ENCODE assay signal across 7 mouse cellular contexts in genomic region chr4:151933505-151934214, GRCm38 (mm10). TPM values are rescaled to one million over a fixed set of nuclear protein-coding genes. Genes with fewer than 3 reads are reported as not detected.
DNase-seq lines count a peak whose midpoint lies in the region; ATAC-seq lines count a peak whose summit lies in the region.

Gene Dnajc11 (plus strand): TSS chr4:151933691.

- peak; percentile 87 for ATAC-seq in embryonic facial prominence, embryonic 11.5 days (replicated peaks; ENCODE audit: insufficient number of reproducible peaks, low FRiP score, low TSS enrichment, low read depth)
- peak; percentile 83 for ATAC-seq in limb, embryonic 11.5 days (ENCODE audit: insufficient number of reproducible peaks, low FRiP score, low TSS enrichment, low read depth)
- ATAC-seq in midbrain, embryonic 14.5 days (ENCODE audit: low FRiP score, low TSS enrichment): peak; percentile 88

- H3K4me2 ChIP-seq in embryonic facial prominence, embryonic 11.5 days (ENCODE audit: low read depth, low read length): peak within 1 kb of the TSS; percentile 89
- H3K4me2 ChIP-seq in limb, embryonic 11.5 days (ENCODE audit: low read depth, severe bottlenecking): peak within 1 kb of the TSS; percentile 95
- peak within 1 kb of the TSS; percentile 98 for H3K4me2 ChIP-seq in midbrain, embryonic 14.5 days (ENCODE audit: low read length)

- no peak within 1 kb of the TSS; the same call in 1 of the 2 replicates for H3K27ac ChIP-seq in embryonic facial prominence, embryonic 11.5 days (replicated peaks; ENCODE audit: low read depth, low read length)
- no peak within 1 kb of the TSS; the same call in 1 of the 2 replicates for H3K27ac ChIP-seq in limb, embryonic 11.5 days (replicated peaks; ENCODE audit: low read depth, low read length)
- peak within 1 kb of the TSS; percentile 55 for H3K27ac ChIP-seq in midbrain, embryonic 14.5 days (replicated peaks; ENCODE audit: low read depth, low read length)

- peak; percentile 97 for DNase-seq in adrenal gland, postnatal 14 days
- DNase-seq in embryonic facial prominence, embryonic 11.5 days (ENCODE audit: low spot score): peak; percentile 88
- DNase-seq in heart, adult 11 months: peak; percentile 99
- peak; percentile 93 for DNase-seq in kidney, adult 18-20 months
- DNase-seq in limb, embryonic 11.5 days (ENCODE audit: low spot score): peak; percentile 94
- DNase-seq in midbrain, embryonic 14.5 days: peak; percentile 94
- peak; percentile 87 to 96 for DNase-seq in spleen, adult 18-20 months

- under 1% methylated on average over 72 of the region's 83 CpGs for WGBS in embryonic facial prominence, embryonic 11.5 days
- under 1% methylated on average over 81 of the region's 83 CpGs for WGBS in limb, embryonic 11.5 days
- under 1% methylated on average over 81 of the region's 83 CpGs for WGBS in midbrain, embryonic 14.5 days

- H3K9ac ChIP-seq in embryonic facial prominence, embryonic 11.5 days (replicated peaks; ENCODE audit: low read length): peak within 1 kb of the TSS; percentile 96
- H3K9ac ChIP-seq in limb, embryonic 11.5 days (ENCODE audit: low read length): peak within 1 kb of the TSS; percentile 95
- peak within 1 kb of the TSS; percentile 86 for H3K9ac ChIP-seq in midbrain, embryonic 14.5 days (replicated peaks; ENCODE audit: low read length)

- peak within 1 kb of the TSS; percentile 100 for H3K4me3 ChIP-seq in embryonic facial prominence, embryonic 11.5 days (ENCODE audit: low read depth, low read length)
- peak within 1 kb of the TSS; percentile 100 for H3K4me3 ChIP-seq in limb, embryonic 11.5 days (ENCODE audit: low read depth, low read length)
- peak within 1 kb of the TSS; percentile 96 for H3K4me3 ChIP-seq in midbrain, embryonic 14.5 days (replicated peaks; ENCODE audit: low read depth, low read length)

- H3K4me1 ChIP-seq in embryonic facial prominence, embryonic 11.5 days (ENCODE audit: control insufficient read depth, insufficient read depth, low read length): no peaks in the 10 kb centered on the region; the same call in 1 of the 2 replicates
- H3K4me1 ChIP-seq in limb, embryonic 11.5 days (ENCODE audit: control insufficient read depth, insufficient read depth, low read length): peaks cover 8% of the 10 kb centered on the region
- peaks cover 9% of the 10 kb centered on the region for H3K4me1 ChIP-seq in midbrain, embryonic 14.5 days (ENCODE audit: control insufficient read depth, insufficient read depth, low read length)

- no peaks in the 10 kb centered on the region for H3K9me3 ChIP-seq in embryonic facial prominence, embryonic 11.5 days (replicated peaks; ENCODE audit: control insufficient read depth, low read length)
- H3K9me3 ChIP-seq in limb, embryonic 11.5 days (ENCODE audit: control insufficient read depth, low read length): no peaks in the 10 kb centered on the region
- H3K9me3 ChIP-seq in midbrain, embryonic 14.5 days (ENCODE audit: control insufficient read depth, low read length): no peaks in the 10 kb centered on the region

- no peaks in the 10 kb centered on the region for H3K27me3 ChIP-seq in embryonic facial prominence, embryonic 11.5 days (ENCODE audit: control insufficient read depth, insufficient read depth, low read length)
- H3K27me3 ChIP-seq in limb, embryonic 11.5 days (ENCODE audit: control insufficient read depth, insufficient read depth, low read length): no peaks in the 10 kb centered on the region
- H3K27me3 ChIP-seq in midbrain, embryonic 14.5 days (ENCODE audit: control insufficient read depth, insufficient read depth, low read length): no peaks in the 10 kb centered on the region

- no peaks in the 10 kb centered on the region for H3K36me3 ChIP-seq in embryonic facial prominence, embryonic 11.5 days (replicated peaks; ENCODE audit: control insufficient read depth, insufficient read depth, low read depth, low read length)
- H3K36me3 ChIP-seq in limb, embryonic 11.5 days (ENCODE audit: control insufficient read depth, insufficient read depth, low read length): no peaks in the 10 kb centered on the region
- no peaks in the 10 kb centered on the region for H3K36me3 ChIP-seq in midbrain, embryonic 14.5 days (ENCODE audit: control insufficient read depth, insufficient read depth, low read length)

RNA-seq across cellular contexts. Expression of gene Dnajc11, which starts in this region (rescaled TPM):
- total RNA-seq in adrenal gland, postnatal 14 days (2021): 117 and 122 TPM in 2 replicates
- polyA plus RNA-seq in embryonic facial prominence, embryonic 11.5 days (2014; fragmentation: Nextera tagmentation; extraction: Ambion mirVana): 75.0 and 79.3 TPM in 2 replicates
- polyA plus RNA-seq in limb, embryonic 11.5 days (2014; fragmentation: Nextera tagmentation; extraction: Ambion mirVana): 90.9 and 93.2 TPM in 2 replicates
- polyA plus RNA-seq in midbrain, embryonic 14.5 days (2014; fragmentation: Nextera tagmentation; extraction: Ambion mirVana): 69.2 and 75.2 TPM in 2 replicates
